Mouse (Mus musculus) kidney, postnatal 0 days (tissue): Measurements from ENCODE around the gene 1700015G11Rik. TPM values are rescaled to one million over a fixed set of nuclear protein-coding genes. Genes with fewer than 3 reads are reported as not detected.

Experiments used
- ATAC-seq: fragments of 200-750 bp; cut with Nextera tagmentation; replicated peaks from 2 replicates; pipeline ENCODE4 v1.8.0; 2017; ENCODE audit warnings: low read depth, moderate number of reproducible peaks, moderate TSS enrichment, moderate library complexity; ENCODE audit not compliant: low FRiP score
- DNase-seq: peaks from one replicate; pipeline ENCODE4 v3.0.0-alpha.2; 2016; ENCODE audit warnings: low spot score
- H3K27ac ChIP-seq: fragments of 300-500 bp; sonication (generic); 2 replicates; pipeline ENCODE4 v1.5.1; 2014; ENCODE audit warnings: mild to moderate bottlenecking
- H3K27me3 ChIP-seq: fragments of 300-500 bp; sonication (generic); 2 replicates; pipeline ENCODE4 v1.6.1; 2014; ENCODE audit warnings: low read length, mixed read lengths; ENCODE audit not compliant: insufficient read depth
- H3K36me3 ChIP-seq: fragments of 300-500 bp; sonication (generic); 2 replicates; pipeline ENCODE4 v1.6.1; 2014; ENCODE audit warnings: low read length, mixed read lengths; ENCODE audit not compliant: insufficient read depth
- H3K4me1 ChIP-seq: fragments of 300-500 bp; sonication (generic); replicated peaks from 2 replicates; pipeline ENCODE4 v1.6.1; 2014; ENCODE audit warnings: antibody characterized with exemption, low read length, mixed read lengths; ENCODE audit not compliant: insufficient read depth
- H3K4me2 ChIP-seq: fragments of 300-500 bp; sonication (generic); 2 replicates; pipeline ENCODE4 v1.6.1; 2014; ENCODE audit warnings: mild to moderate bottlenecking, low read length, moderate library complexity, mixed read lengths
- H3K4me3 ChIP-seq: fragments of 300-500 bp; sonication (generic); replicated peaks from 2 replicates; pipeline ENCODE4 v1.5.1; 2014; ENCODE audit warnings: low read depth, low read length
- H3K9ac ChIP-seq: fragments of 300-500 bp; sonication (generic); 2 replicates; pipeline ENCODE4 v1.6.1; 2014; ENCODE audit warnings: low read depth, low read length
- H3K9me3 ChIP-seq: fragments of 300-500 bp; sonication (generic); replicated peaks from 2 replicates; pipeline ENCODE4 v1.6.1; 2016; ENCODE audit warnings: low read length, inconsistent platforms, mixed read lengths
- CTCF ChIP-seq: IDR thresholded peaks from 2 replicates; pipeline ENCODE4 v1.5.1; 2016; ENCODE audit warnings: antibody characterized with exemption, low read depth, mild to moderate bottlenecking, moderate library complexity
- WGBS: fragments of 180-500 bp; shearing (Covaris S2); extraction: QIAGEN DNeasy Blood & Tissue Kit; methylation state at CpG from one replicate; pipeline ENCODE4 v1.1.7; 2014; 5-methylcytosine and 5-hydroxymethylcytosine counted together
- polyA plus RNA-seq: library from polyadenylated mRNA; unstranded; fragments of >200 nt; fragmentation: Nextera tagmentation; extraction: Ambion mirVana; gene quantifications from 2 replicates; pipeline ENCODE4 v1.2.1, GENCODE M21; 2015

The 1700015G11Rik gene
- polyA plus RNA-seq, 1 experiment from 2014 or later: not detected

- Histone ChIP-seq H3K9ac (no peak overlapping the region), H3K27me3 (no peaks in the 10 kb centered on the region), H3K4me2 (no peak overlapping the region), H3K9me3 (no peaks in the 10 kb centered on the region; the same call in 1 of the 2 replicates), H3K4me3 (no peak overlapping the region), H3K36me3 (no peaks in the 10 kb centered on the region), H3K27ac (no peak overlapping the region), H3K4me1 (no peaks in the 10 kb centered on the region)
- TF ChIP-seq CTCF: no peak
- ATAC-seq: no peak
- 85% methylated on average over 4 of the region's 4 CpGs for WGBS
- no peak for DNase-seq
These were observed 6.5 kb upstream of the 1700015G11Rik start for GRCm38 (mm10) chr7:52022039-52022438.

DNA sequence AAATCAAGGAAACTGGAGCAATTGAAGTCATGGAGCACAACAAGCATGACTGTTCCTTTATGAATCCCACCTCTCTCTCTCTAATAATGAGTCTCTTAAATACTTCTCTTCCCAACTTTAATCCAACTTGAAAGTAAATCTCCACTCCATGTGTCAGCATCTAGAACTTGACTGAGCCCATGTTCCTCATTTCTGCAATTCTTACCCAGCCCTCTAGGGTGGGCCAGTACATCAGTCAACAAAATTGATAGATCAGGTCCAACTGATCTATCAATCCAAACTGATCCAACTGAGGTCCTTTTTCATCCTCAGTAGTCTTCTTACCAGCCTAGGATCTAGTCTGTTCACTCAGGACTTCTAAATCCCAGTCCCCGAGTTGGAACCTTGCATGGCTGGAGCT, 348 bp downstream of the 1700015G11Rik start:
- no peaks in the 10 kb centered on the region for H3K27me3 ChIP-seq
- H3K4me2 ChIP-seq: no peak overlapping the region
- DNase-seq: no peak
- no peak for ATAC-seq
- no peak overlapping the region for H3K4me3 ChIP-seq
- WGBS: 82% methylated on average over 1 of the region's 1 CpGs
- H3K9me3 ChIP-seq: no peaks in the 10 kb centered on the region
- no peak for TF ChIP-seq CTCF
- H3K36me3 ChIP-seq: no peaks in the 10 kb centered on the region
- H3K27ac ChIP-seq: no peak overlapping the region
- H3K4me1 ChIP-seq: no peaks in the 10 kb centered on the region
- no peak overlapping the region for H3K9ac ChIP-seq

DNA sequence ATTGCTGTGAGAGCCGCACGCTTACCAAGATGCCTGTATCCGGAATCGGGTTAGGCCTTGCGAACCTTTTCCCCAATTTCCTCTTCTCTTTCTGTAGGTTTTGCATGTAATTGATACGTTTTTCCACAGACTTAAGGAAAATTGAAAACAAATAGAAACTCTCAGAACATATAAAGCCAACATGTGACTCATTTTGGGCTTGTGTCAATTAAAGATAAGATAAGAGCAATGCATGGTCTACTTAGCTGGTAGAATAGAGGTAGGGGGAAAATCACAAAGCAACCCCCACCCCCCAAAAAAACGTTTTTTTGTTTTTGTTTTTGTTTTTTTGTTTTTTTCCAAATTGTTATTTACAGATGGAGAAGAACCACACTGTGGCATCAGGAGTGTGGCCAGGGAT, 2.1 kb downstream of the 1700015G11Rik start:
- TF ChIP-seq CTCF: no peak
- Histone ChIP-seq H3K4me1 (no peaks in the 10 kb centered on the region), H3K9ac (no peak overlapping the region), H3K27ac (no peak overlapping the region), H3K9me3 (no peaks in the 10 kb centered on the region), H3K36me3 (no peaks in the 10 kb centered on the region), H3K4me2 (no peak overlapping the region), H3K27me3 (no peaks in the 10 kb centered on the region), H3K4me3 (no peak overlapping the region)
- WGBS: 77% methylated on average over 7 of the region's 7 CpGs
- DNase-seq: no peak
- ATAC-seq: no peak

DNA sequence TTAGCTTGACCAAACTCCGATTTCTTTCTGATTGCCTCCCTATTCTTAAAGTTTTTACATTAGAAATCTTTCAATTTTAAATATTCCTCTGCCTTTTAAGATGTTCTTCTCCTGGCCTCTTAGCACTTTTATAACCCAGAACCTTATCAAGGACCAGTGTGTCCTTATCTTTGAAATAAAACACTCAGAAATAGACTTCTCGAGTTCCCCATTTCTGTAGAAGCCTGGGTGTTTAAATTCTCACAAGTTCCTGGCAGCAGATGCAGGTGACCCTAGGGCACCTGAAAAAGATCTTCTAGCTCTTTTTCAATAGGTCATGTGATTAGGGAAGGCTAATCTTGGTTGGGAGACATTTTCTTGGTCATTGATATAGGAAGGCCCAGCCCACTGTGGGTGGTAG, 8.4 kb downstream of the 1700015G11Rik start:
- no peaks in the 10 kb centered on the region for H3K4me1 ChIP-seq
- no peak for DNase-seq
- H3K27ac ChIP-seq: no peak overlapping the region
- no peak overlapping the region for H3K4me3 ChIP-seq
- no peak for TF ChIP-seq CTCF
- no peaks in the 10 kb centered on the region for H3K9me3 ChIP-seq
- no peak overlapping the region for H3K9ac ChIP-seq
- H3K4me2 ChIP-seq: no peak overlapping the region
- no peaks in the 10 kb centered on the region for H3K27me3 ChIP-seq
- no peak for ATAC-seq
- no peaks in the 10 kb centered on the region for H3K36me3 ChIP-seq
- 75% methylated on average over 2 of the region's 2 CpGs for WGBS

DNA sequence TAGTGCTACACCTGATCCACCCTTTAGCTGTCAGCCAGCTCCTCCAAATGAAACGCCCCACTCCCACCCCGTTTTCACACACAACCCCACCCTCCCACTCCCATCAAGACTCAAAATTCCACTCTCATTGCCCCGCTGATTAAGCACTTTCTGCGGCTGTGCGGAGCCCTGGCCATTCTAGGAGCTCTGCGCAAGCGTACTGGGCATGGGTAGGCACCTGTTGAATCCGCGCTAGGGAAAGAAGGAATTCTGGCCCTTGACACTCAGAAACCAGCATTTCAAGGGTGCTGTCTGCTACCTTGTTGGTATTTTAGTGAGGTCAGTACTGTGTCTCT, 9.3 kb downstream of the 1700015G11Rik start:
- WGBS: 1% methylated on average over 9 of the region's 9 CpGs
- H3K9ac ChIP-seq: no peak overlapping the region
- H3K4me3 ChIP-seq: peak overlapping the region; percentile 51
- no peaks in the 10 kb centered on the region for H3K9me3 ChIP-seq
- ATAC-seq (no peak; the same call in 1 of the 2 replicates), DNase-seq (no peak)
- no peak for TF ChIP-seq CTCF
- no peaks in the 10 kb centered on the region for H3K36me3 ChIP-seq
- peak overlapping the region; percentile 57 for H3K4me2 ChIP-seq
- no peaks in the 10 kb centered on the region for H3K27me3 ChIP-seq
- no peaks in the 10 kb centered on the region for H3K4me1 ChIP-seq
- H3K27ac ChIP-seq: 0 out of 2 replicates have a peak overlapping the region, but pooled peaks have one; percentile 39

- DNase-seq (peak; percentile 96), ATAC-seq (peak; percentile 96)
- H3K27me3 ChIP-seq: no peaks in the 10 kb centered on the region
- H3K9ac ChIP-seq: peak within 1 kb of the TSS; percentile 48
- H3K4me3 ChIP-seq: peak within 1 kb of the TSS; percentile 51
- H3K9me3 ChIP-seq: no peaks in the 10 kb centered on the region
- TF ChIP-seq CTCF: no peak
- peak within 1 kb of the TSS; percentile 57 for H3K4me2 ChIP-seq
- under 1% methylated on average over 40 of the region's 47 CpGs for WGBS
- H3K36me3 ChIP-seq: no peaks in the 10 kb centered on the region
- no peaks in the 10 kb centered on the region for H3K4me1 ChIP-seq
- H3K27ac ChIP-seq: peak within 1 kb of the TSS; percentile 71
These were observed 9.8 kb downstream of the 1700015G11Rik start, which contains the start of gene Svip for GRCm38 (mm10) chr7:52005511-52006295. Svip (minus strand) TSS chr7:52006018.
